Mouse (Mus musculus) kidney, postnatal 0 days (tissue): Measurements from ENCODE around the gene Ginm1. TPM values are rescaled to one million over a fixed set of nuclear protein-coding genes. Genes with fewer than 3 reads are reported as not detected.

ENCODE experiments used
- ATAC-seq: fragments of 200-750 bp; cut with Nextera tagmentation; replicated peaks from 2 replicates; pipeline ENCODE4 v1.8.0; 2017; ENCODE audit warnings: low read depth, moderate number of reproducible peaks, moderate TSS enrichment, moderate library complexity; ENCODE audit not compliant: low FRiP score
- DNase-seq: peaks from one replicate; pipeline ENCODE4 v3.0.0-alpha.2; 2016; ENCODE audit warnings: low spot score
- H3K27ac ChIP-seq: fragments of 300-500 bp; sonication (generic); 2 replicates; pipeline ENCODE4 v1.5.1; 2014; ENCODE audit warnings: mild to moderate bottlenecking
- H3K27me3 ChIP-seq: fragments of 300-500 bp; sonication (generic); 2 replicates; pipeline ENCODE4 v1.6.1; 2014; ENCODE audit warnings: low read length, mixed read lengths; ENCODE audit not compliant: insufficient read depth
- H3K36me3 ChIP-seq: fragments of 300-500 bp; sonication (generic); 2 replicates; pipeline ENCODE4 v1.6.1; 2014; ENCODE audit warnings: low read length, mixed read lengths; ENCODE audit not compliant: insufficient read depth
- H3K4me1 ChIP-seq: fragments of 300-500 bp; sonication (generic); replicated peaks from 2 replicates; pipeline ENCODE4 v1.6.1; 2014; ENCODE audit warnings: antibody characterized with exemption, low read length, mixed read lengths; ENCODE audit not compliant: insufficient read depth
- H3K4me2 ChIP-seq: fragments of 300-500 bp; sonication (generic); 2 replicates; pipeline ENCODE4 v1.6.1; 2014; ENCODE audit warnings: mild to moderate bottlenecking, low read length, moderate library complexity, mixed read lengths
- H3K4me3 ChIP-seq: fragments of 300-500 bp; sonication (generic); replicated peaks from 2 replicates; pipeline ENCODE4 v1.5.1; 2014; ENCODE audit warnings: low read depth, low read length
- H3K9ac ChIP-seq: fragments of 300-500 bp; sonication (generic); 2 replicates; pipeline ENCODE4 v1.6.1; 2014; ENCODE audit warnings: low read depth, low read length
- H3K9me3 ChIP-seq: fragments of 300-500 bp; sonication (generic); replicated peaks from 2 replicates; pipeline ENCODE4 v1.6.1; 2016; ENCODE audit warnings: low read length, inconsistent platforms, mixed read lengths
- CTCF ChIP-seq: IDR thresholded peaks from 2 replicates; pipeline ENCODE4 v1.5.1; 2016; ENCODE audit warnings: antibody characterized with exemption, low read depth, mild to moderate bottlenecking, moderate library complexity
- WGBS: fragments of 180-500 bp; shearing (Covaris S2); extraction: QIAGEN DNeasy Blood & Tissue Kit; methylation state at CpG from one replicate; pipeline ENCODE4 v1.1.7; 2014; 5-methylcytosine and 5-hydroxymethylcytosine counted together
- polyA plus RNA-seq: library from polyadenylated mRNA; unstranded; fragments of >200 nt; fragmentation: Nextera tagmentation; extraction: Ambion mirVana; gene quantifications from 2 replicates; pipeline ENCODE4 v1.2.1, GENCODE M21; 2015

Gene Ginm1
- polyA plus RNA-seq, 1 experiment from 2014 or later = 158 TPM

- WGBS = 87% methylated on average over 4 of the region's 4 CpGs
- Histone ChIP-seq H3K9me3 (no peaks in the 10 kb centered on the region), H3K9ac (no peak overlapping the region), H3K27me3 (no peaks in the 10 kb centered on the region), H3K36me3 (peaks cover 29% of the 10 kb centered on the region), H3K4me3 (no peak overlapping the region), H3K4me2 (no peak overlapping the region), H3K27ac (no peak overlapping the region), H3K4me1 (no peaks in the 10 kb centered on the region)
- no peak for TF ChIP-seq CTCF
- no peak for DNase-seq
- no peak for ATAC-seq
Observed at GRCm38 (mm10) chr10:7818676-7819075, 26.1 kb upstream of the Ginm1 start.

GRCm38 (mm10) chr10:7816476-7816875, 23.9 kb upstream of the Ginm1 start:
- Histone ChIP-seq H3K4me2 (no peak overlapping the region), H3K4me3 (no peak overlapping the region), H3K4me1 (no peaks in the 10 kb centered on the region), H3K27me3 (no peaks in the 10 kb centered on the region), H3K36me3 (peaks cover 27% of the 10 kb centered on the region; the same call in 1 of the 2 replicates), H3K9me3 (no peaks in the 10 kb centered on the region), H3K27ac (no peak overlapping the region), H3K9ac (no peak overlapping the region)
- WGBS = 80% methylated on average over 2 of the region's 2 CpGs
- ATAC-seq (no peak), DNase-seq (no peak)
- no peak for TF ChIP-seq CTCF

- H3K4me1 ChIP-seq = no peaks in the 10 kb centered on the region
- no peak overlapping the region for H3K27ac ChIP-seq
- DNase-seq (peak; percentile 85), ATAC-seq (no peak)
- H3K36me3 ChIP-seq = peaks cover 42% of the 10 kb centered on the region
- H3K27me3 ChIP-seq = no peaks in the 10 kb centered on the region
- peak; percentile 84 for TF ChIP-seq CTCF
- H3K9me3 ChIP-seq = no peaks in the 10 kb centered on the region
- 50% methylated on average over 2 of the region's 2 CpGs for WGBS
- no peak overlapping the region for H3K4me3 ChIP-seq
- no peak overlapping the region for H3K9ac ChIP-seq
- no peak overlapping the region for H3K4me2 ChIP-seq
Observed at GRCm38 (mm10) chr10:7809937-7810336, 17.3 kb upstream of the Ginm1 start.

GRCm38 (mm10) chr10:7802519-7803140, 10.0 kb upstream of the Ginm1 start:
- H3K4me1 ChIP-seq = no peaks in the 10 kb centered on the region
- DNase-seq (no peak), ATAC-seq (no peak)
- WGBS = 97% methylated on average over 2 of the region's 2 CpGs
- no peak overlapping the region for H3K4me3 ChIP-seq
- peaks cover 48% of the 10 kb centered on the region for H3K36me3 ChIP-seq
- no peak overlapping the region for H3K9ac ChIP-seq
- no peak overlapping the region for H3K27ac ChIP-seq
- no peaks in the 10 kb centered on the region for H3K27me3 ChIP-seq
- no peak for TF ChIP-seq CTCF
- H3K4me2 ChIP-seq = no peak overlapping the region
- H3K9me3 ChIP-seq = no peaks in the 10 kb centered on the region

GRCm38 (mm10) chr10:7801258-7801657, 8.6 kb upstream of the Ginm1 start:
- TF ChIP-seq CTCF = no peak
- H3K36me3 ChIP-seq = peaks cover 56% of the 10 kb centered on the region

GRCm38 (mm10) chr10:7792254-7792750, 322 bp downstream of the Ginm1 start:
- DNase-seq (no peak), ATAC-seq (0 out of 2 replicates have a peak, but pooled peaks have one; percentile 11)
- Histone ChIP-seq H3K27ac (peak overlapping the region; percentile 47; the same call in 1 of the 2 replicates), H3K27me3 (no peaks in the 10 kb centered on the region), H3K9me3 (no peaks in the 10 kb centered on the region), H3K4me2 (peak overlapping the region; percentile 73), H3K4me1 (peaks cover 4% of the 10 kb centered on the region; the same call in 1 of the 2 replicates), H3K36me3 (peaks cover 25% of the 10 kb centered on the region), H3K4me3 (peak overlapping the region; percentile 74), H3K9ac (peak overlapping the region; percentile 87)
- TF ChIP-seq CTCF = no peak
- WGBS = under 1% methylated on average over 10 of the region's 10 CpGs

More at GRCm38 (mm10) chr10:7801258-7801657, 8.6 kb upstream of the Ginm1 start:
- no peak overlapping the region for H3K9ac ChIP-seq
- no peaks in the 10 kb centered on the region for H3K27me3 ChIP-seq
- DNase-seq (no peak), ATAC-seq (no peak)
- no peak overlapping the region for H3K4me2 ChIP-seq
- WGBS = 100% methylated on average over 3 of the region's 3 CpGs
- H3K27ac ChIP-seq = no peak overlapping the region
- H3K4me1 ChIP-seq = no peaks in the 10 kb centered on the region
- no peaks in the 10 kb centered on the region for H3K9me3 ChIP-seq
- H3K4me3 ChIP-seq = no peak overlapping the region
